Mouse (Mus musculus) megakaryocyte, embryonic 14.5 days (primary cell): ENCODE measurements at regions not wholly inside any gene's neighbourhood (a gene's known extent, or its start where the extent isn't known, plus 50 kb on each side); places are given as distances from the start of the nearest gene placed in this dataset.

Source experiments
- FLI1 ChIP-seq: IDR thresholded peaks from 2 replicates; pipeline ENCODE4 v1.6.1; 2012; ENCODE audit warnings: low read length, inconsistent platforms, mixed read lengths
- GATA1 ChIP-seq: IDR thresholded peaks from 3 replicates; pipeline ENCODE4 v1.6.1; 2012; ENCODE audit warnings: mixed read lengths, low read length, inconsistent platforms, borderline replicate concordance

DNA sequence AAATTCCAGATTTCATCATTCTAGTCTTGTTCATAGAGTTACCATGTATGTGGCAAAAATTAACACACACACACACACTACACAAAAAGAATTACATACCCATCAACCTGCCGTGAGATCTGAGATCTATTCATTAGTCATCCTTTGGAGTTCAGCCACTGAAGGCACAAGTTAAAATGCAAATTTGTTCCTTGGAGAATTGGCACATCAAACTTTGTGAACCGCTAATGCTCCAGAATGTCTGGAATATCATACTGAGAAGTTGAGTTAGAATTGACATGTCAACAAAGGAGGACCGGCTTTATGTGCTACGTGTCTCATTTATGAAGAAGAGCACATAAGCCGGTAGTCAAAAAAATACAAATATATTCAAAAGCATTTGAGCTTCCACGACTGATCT, 198.5 kb downstream of the Dad1 start:
- TF ChIP-seq GATA1 = no peak
- no peak for TF ChIP-seq FLI1
